In the genomic region with DNA sequence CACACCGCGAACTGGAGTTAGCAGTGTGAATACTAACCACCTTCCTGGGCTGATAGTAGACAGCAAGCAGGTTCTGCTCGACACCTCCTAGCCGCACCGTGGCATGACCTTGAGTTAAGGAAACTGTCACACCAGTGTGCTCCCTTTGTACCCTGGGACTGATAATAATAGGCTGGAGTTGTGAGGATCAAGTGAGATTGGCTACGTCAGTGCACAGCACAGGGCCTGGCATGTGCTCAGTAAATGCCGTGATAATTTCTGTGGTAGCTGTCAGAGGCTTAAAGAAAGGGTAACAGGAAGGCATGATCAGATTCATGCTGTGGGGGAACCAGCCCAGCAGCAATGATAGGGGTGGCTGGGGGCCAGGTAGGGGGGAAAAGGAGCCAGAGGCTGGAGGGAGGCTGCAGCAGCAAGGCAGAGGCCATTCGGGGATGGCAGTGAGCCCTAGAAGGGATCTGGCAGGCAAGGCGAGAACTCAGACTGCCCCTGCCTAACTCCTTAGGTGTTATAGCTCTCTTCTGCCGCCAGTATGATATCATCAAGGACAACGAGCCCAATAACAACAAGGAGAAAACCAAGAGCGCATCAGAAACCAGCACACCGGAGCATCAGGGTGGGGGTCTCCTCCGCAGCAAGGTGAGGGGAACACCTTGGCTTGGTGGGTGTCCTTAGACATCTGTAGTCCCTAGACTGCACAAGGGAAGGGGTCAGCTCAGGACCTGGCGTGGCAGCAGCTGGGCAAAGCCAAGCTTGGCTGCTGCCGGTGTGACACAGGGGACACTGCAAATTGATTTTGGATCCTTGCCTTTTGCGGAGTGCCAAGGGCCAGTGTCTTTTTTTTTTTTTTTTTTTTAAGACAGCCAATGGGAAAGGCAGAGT, we compare ENCODE assay signal across 8 mouse cellular contexts. TPM values are rescaled to one million over a fixed set of nuclear protein-coding genes. Genes with fewer than 3 reads are reported as not detected.
A peak's percentile ranks its signal among the peaks of the same experiment; 100 is the strongest.
DNase-seq lines count a peak whose midpoint lies in the region; ATAC-seq and TF ChIP-seq lines count a peak whose summit lies in the region.
"Had no signal": no experiment of that assay in that cellular context is flagged by ENCODE, and none has a peak within 500 bp of the region (broad histone marks: within the 10 kb centered on the region; RNA-seq: fewer than 3 reads in every experiment).

No protein-coding gene starts in this region.

- no peaks in the 10 kb centered on the region for H3K9me3 ChIP-seq in heart, embryonic 11.5 days (replicated peaks; ENCODE audit: control insufficient read depth, low read length)
- no peaks in the 10 kb centered on the region for H3K9me3 ChIP-seq in liver, embryonic 15.5 days (replicated peaks)

- no peaks in the 10 kb centered on the region for H3K36me3 ChIP-seq in kidney, adult 2 months (ENCODE audit: control insufficient read depth, insufficient read depth, low read length)
- H3K36me3 ChIP-seq in heart, embryonic 11.5 days (ENCODE audit: control insufficient read depth, insufficient read depth, low read length) = no peaks in the 10 kb centered on the region; the same call in 1 of the 2 replicates
- H3K36me3 ChIP-seq in liver, embryonic 15.5 days (replicated peaks) = no peaks in the 10 kb centered on the region

- no peak for TF ChIP-seq POLR2A in kidney, adult 2 months (IDR thresholded peaks at IDR 0.05; ENCODE audit: low read depth, low read length)
- TF ChIP-seq POLR2A in cortical plate, adult 2 months (IDR thresholded peaks at IDR 0.05; ENCODE audit: extremely low read depth, insufficient read depth, low read length) = no peak

- no peaks in the 10 kb centered on the region for H3K4me1 ChIP-seq in kidney, adult 2 months (ENCODE audit: control insufficient read depth, insufficient read depth, low read length)
- H3K4me1 ChIP-seq in cortical plate, adult 2 months (ENCODE audit: control insufficient read depth, insufficient read depth, low read length) = peaks cover 16% of the 10 kb centered on the region
- H3K4me1 ChIP-seq in heart, embryonic 11.5 days (ENCODE audit: control insufficient read depth, insufficient read depth, low read length) = peaks cover 36% of the 10 kb centered on the region
- H3K4me1 ChIP-seq in liver, embryonic 15.5 days (replicated peaks) = peaks cover 63% of the 10 kb centered on the region

- no peak overlapping the region for H3K27ac ChIP-seq in kidney, adult 2 months (ENCODE audit: insufficient read depth, low read depth, low read length)
- H3K27ac ChIP-seq in cortical plate, adult 2 months (ENCODE audit: insufficient read depth, low read length) = peak overlapping the region; percentile 49
- H3K27ac ChIP-seq in heart, embryonic 11.5 days (ENCODE audit: low read depth, low read length) = peak overlapping the region; percentile 50; the same call in 1 of the 2 replicates
- H3K27ac ChIP-seq in liver, embryonic 15.5 days (replicated peaks) = peak overlapping the region; percentile 83

- peak; percentile 18 for DNase-seq in kidney, adult 2 months
- no peak for DNase-seq in kidney, postnatal 10 days
- no peak for DNase-seq in frontal cortex, adult 2 months (ENCODE audit: extremely low spot score in 1 of 2, low spot score in 1 of 2)
- DNase-seq in ovary, postnatal 14 days (ENCODE audit: low spot score) = no peak

- ATAC-seq in heart, embryonic 11.5 days (replicated peaks; ENCODE audit: insufficient number of reproducible peaks, low FRiP score, low TSS enrichment) = no peak
- ATAC-seq in liver, embryonic 15.5 days (ENCODE audit: insufficient read depth) = peak; percentile 9; the same call in 1 of the 2 replicates

- H3K4me2 ChIP-seq in heart, embryonic 11.5 days = peak overlapping the region; percentile 0; the same call in 1 of the 2 replicates
- peak overlapping the region; percentile 62 for H3K4me2 ChIP-seq in liver, embryonic 15.5 days

- no peak; the same call in 1 of the 2 replicates for TF ChIP-seq CTCF in kidney, adult 2 months (conservative IDR thresholded peaks at IDR 0.05; ENCODE audit: insufficient read depth, insufficient read length, low read depth, low read length)
- no peak for TF ChIP-seq CTCF in cortical plate, adult 2 months (IDR thresholded peaks at IDR 0.05; ENCODE audit: extremely low read depth, insufficient read depth, low read length)

- H3K4me3 ChIP-seq in kidney, adult 2 months (ENCODE audit: insufficient read depth, low read depth, low read length) = no peak overlapping the region
- H3K4me3 ChIP-seq in cortical plate, adult 2 months (ENCODE audit: insufficient read depth, low read length) = no peak overlapping the region
- H3K4me3 ChIP-seq in heart, embryonic 11.5 days (ENCODE audit: low read depth, low read length) = no peak overlapping the region
- H3K4me3 ChIP-seq in liver, embryonic 15.5 days (replicated peaks) = no peak overlapping the region
- H3K4me3 ChIP-seq: myocyte had no signal

- 0 out of 2 replicates have a peak overlapping the region, but pooled peaks have one; percentile 34 for H3K9ac ChIP-seq in heart, embryonic 11.5 days (ENCODE audit: low read depth, low read length)
- peak overlapping the region; percentile 19; the same call in 1 of the 2 replicates for H3K9ac ChIP-seq in liver, embryonic 15.5 days

- 80% methylated on average over 17 of the region's 17 CpGs for WGBS in kidney, adult 2 months
- 59% methylated on average over 17 of the region's 17 CpGs for WGBS in heart, embryonic 11.5 days (ENCODE audit: insufficient replicate concordance)
- WGBS in liver, embryonic 15.5 days (ENCODE audit: insufficient replicate concordance) = 50% methylated on average over 17 of the region's 17 CpGs

- H3K27me3 ChIP-seq in kidney, adult 2 months (replicated peaks; ENCODE audit: control insufficient read depth, insufficient read depth, low read length) = no peaks in the 10 kb centered on the region
- H3K27me3 ChIP-seq in heart, embryonic 11.5 days (ENCODE audit: control insufficient read depth, insufficient read depth, low read length) = peaks cover 25% of the 10 kb centered on the region
- H3K27me3 ChIP-seq in liver, embryonic 15.5 days = peaks cover 25% of the 10 kb centered on the region

RNA-seq across cellular contexts. Expression of a gene that starts 5.0 kb away (rescaled TPM):
- 2.6 and 3.3 TPM in 2 replicates for polyA plus RNA-seq in kidney, adult 2 months (2012; rRNA removed)
- polyA plus RNA-seq in cortical plate, adult 2 months (2012; rRNA removed) = 72.0 and 76.5 TPM in 2 replicates
- polyA plus RNA-seq in heart, embryonic 11.5 days (2014; fragmentation: Nextera tagmentation; extraction: Ambion mirVana) = 5.3 and 5.4 TPM in 2 replicates
- 1.0 and 1.1 TPM in 2 replicates for polyA plus RNA-seq in liver, embryonic 15.5 days (2015; fragmentation: Nextera tagmentation; extraction: Ambion mirVana)
- polyA plus RNA-seq in frontal cortex, adult 2 months (2012; rRNA removed) = 82.9 and 90.1 TPM in 2 replicates

RNA-seq across cellular contexts. Expression of a gene that starts 20.0 kb away (rescaled TPM):
- polyA plus RNA-seq in kidney, adult 2 months (2012; rRNA removed) = 0.41 and 0.60 TPM in 2 replicates
- 1,156 and 1,221 TPM in 2 replicates for polyA plus RNA-seq in cortical plate, adult 2 months (2012; rRNA removed)
- 1.7 and 2.3 TPM in 2 replicates for polyA plus RNA-seq in heart, embryonic 11.5 days (2014; fragmentation: Nextera tagmentation; extraction: Ambion mirVana)
- polyA plus RNA-seq in liver, embryonic 15.5 days (2015; fragmentation: Nextera tagmentation; extraction: Ambion mirVana) = 0.31 and 0.66 TPM in 2 replicates
- polyA plus RNA-seq in frontal cortex, adult 2 months (2012; rRNA removed) = 560 and 728 TPM in 2 replicates

RNA-seq across cellular contexts. Expression of a gene that starts 36.5 kb away (rescaled TPM):
- polyA plus RNA-seq in kidney, adult 2 months (2012; rRNA removed) = 9.3 and 9.9 TPM in 2 replicates
- not detected in 2 replicates for polyA plus RNA-seq in cortical plate, adult 2 months (2012; rRNA removed)
- polyA plus RNA-seq in heart, embryonic 11.5 days (2014; fragmentation: Nextera tagmentation; extraction: Ambion mirVana) = 0.30 and 0.66 TPM in 2 replicates
- polyA plus RNA-seq in liver, embryonic 15.5 days (2015; fragmentation: Nextera tagmentation; extraction: Ambion mirVana) = 1.2 and 1.9 TPM in 2 replicates
- 0.32 TPM in 1 of 2 replicates, not detected in the other for polyA plus RNA-seq in frontal cortex, adult 2 months (2012; rRNA removed)

RNA-seq across cellular contexts. Expression of a gene that starts 47.7 kb away (rescaled TPM):
- 12.6 and 13.6 TPM in 2 replicates for polyA plus RNA-seq in kidney, adult 2 months (2012; rRNA removed)
- polyA plus RNA-seq in cortical plate, adult 2 months (2012; rRNA removed) = 24.3 and 24.4 TPM in 2 replicates
- polyA plus RNA-seq in heart, embryonic 11.5 days (2014; fragmentation: Nextera tagmentation; extraction: Ambion mirVana) = 18.6 and 18.7 TPM in 2 replicates
- 6.0 and 6.6 TPM in 2 replicates for polyA plus RNA-seq in liver, embryonic 15.5 days (2015; fragmentation: Nextera tagmentation; extraction: Ambion mirVana)
- 28.0 and 31.5 TPM in 2 replicates for polyA plus RNA-seq in frontal cortex, adult 2 months (2012; rRNA removed)

RNA-seq across cellular contexts. Expression of a gene that starts 47.8 kb away (rescaled TPM):
- polyA plus RNA-seq in kidney, adult 2 months (2012; rRNA removed) = 16.3 and 17.4 TPM in 2 replicates
- polyA plus RNA-seq in cortical plate, adult 2 months (2012; rRNA removed) = 76.3 and 79.9 TPM in 2 replicates
- polyA plus RNA-seq in heart, embryonic 11.5 days (2014; fragmentation: Nextera tagmentation; extraction: Ambion mirVana) = 54.9 and 55.4 TPM in 2 replicates
- polyA plus RNA-seq in liver, embryonic 15.5 days (2015; fragmentation: Nextera tagmentation; extraction: Ambion mirVana) = 60.8 and 62.4 TPM in 2 replicates
- polyA plus RNA-seq in frontal cortex, adult 2 months (2012; rRNA removed) = 72.0 and 72.5 TPM in 2 replicates

Comparison
In these comparisons a context has a peak if more than half of its experiments do, and no peak if none do; other contexts are left out.
1. RNA of a gene that starts 5.0 kb away (polyA plus RNA-seq): 82.9 to 90.1 TPM in frontal cortex, adult 2 months and 72.0 to 76.5 TPM in cortical plate, adult 2 months; 5.3 to 5.4 TPM in heart, embryonic 11.5 days, 2.6 to 3.3 TPM in kidney, adult 2 months and 1.0 to 1.1 TPM in liver, embryonic 15.5 days; every median in the first group is over 10 times any median in the second.
2. RNA of a gene that starts 20.0 kb away (polyA plus RNA-seq): 1,156 to 1,221 TPM in cortical plate, adult 2 months and 560 to 728 TPM in frontal cortex, adult 2 months; 1.7 to 2.3 TPM in heart, embryonic 11.5 days, 0.41 to 0.60 TPM in kidney, adult 2 months and 0.31 to 0.66 TPM in liver, embryonic 15.5 days; every median in the first group is over 100 times any median in the second.